Mouse (Mus musculus) thymus, postnatal 36 days (tissue): ENCODE data around the gene Ksr1.

Experiments
- DNase-seq, 2 experiments: peaks; one replicate each; pipeline ENCODE4 v3.0.0; 2022; ENCODE audit warnings: mixed read lengths in 2 of 2

The Ksr1 gene

GRCm38 (mm10) chr11:79145283-79146265 is 633 bp downstream of the Ksr1 start:
- DNase-seq: peak; percentile 44 to 60

GRCm38 (mm10) chr11:79144741-79145140 is 1.5 kb downstream of the Ksr1 start:
- no peak for DNase-seq

- DNase-seq: no peak
Measured at GRCm38 (mm10) chr11:79144043-79144591, 2.1 kb downstream of the Ksr1 start.

GRCm38 (mm10) chr11:79143322-79143721 is 2.9 kb downstream of the Ksr1 start:
- no peak for DNase-seq

GRCm38 (mm10) chr11:79142381-79142780 is 3.8 kb downstream of the Ksr1 start:
- peak; percentile 48 to 74 for DNase-seq

- DNase-seq: no peak
Measured at GRCm38 (mm10) chr11:79141235-79142109, 4.7 kb downstream of the Ksr1 start.

GRCm38 (mm10) chr11:79140511-79140888 is 5.7 kb downstream of the Ksr1 start:
- no peak for DNase-seq

- DNase-seq: no peak
Measured at GRCm38 (mm10) chr11:79139878-79140510, 6.2 kb downstream of the Ksr1 start.

GRCm38 (mm10) chr11:79138621-79139020 is 7.6 kb downstream of the Ksr1 start:
- no peak for DNase-seq

GRCm38 (mm10) chr11:79137245-79137644 is 9.0 kb downstream of the Ksr1 start:
- no peak for DNase-seq

- no peak for DNase-seq
Measured at GRCm38 (mm10) chr11:79135685-79136360, 10.4 kb downstream of the Ksr1 start.

GRCm38 (mm10) chr11:79135105-79135503 is 11.1 kb downstream of the Ksr1 start:
- DNase-seq: no peak

GRCm38 (mm10) chr11:79134416-79135104 is 11.6 kb downstream of the Ksr1 start:
- DNase-seq: no peak

GRCm38 (mm10) chr11:79133961-79134360 is 12.2 kb downstream of the Ksr1 start:
- DNase-seq: no peak

- no peak for DNase-seq
Measured at GRCm38 (mm10) chr11:79133051-79133450, 13.2 kb downstream of the Ksr1 start.

- DNase-seq: peak in 1 of 2 experiments; percentile 35
Measured at GRCm38 (mm10) chr11:79131949-79132411, 14.2 kb downstream of the Ksr1 start.

- peak in 1 of 2 experiments; percentile 32 for DNase-seq
Measured at GRCm38 (mm10) chr11:79129388-79130356, 16.5 kb downstream of the Ksr1 start.

- no peak for DNase-seq
Measured at GRCm38 (mm10) chr11:79128233-79128632, 18.0 kb downstream of the Ksr1 start.

GRCm38 (mm10) chr11:79126963-79127362 is 19.2 kb downstream of the Ksr1 start:
- DNase-seq: no peak

- DNase-seq: peak; percentile 25 to 33
Measured at GRCm38 (mm10) chr11:79125775-79126174, 20.4 kb downstream of the Ksr1 start.
